Mouse (Mus musculus) neural tube, embryonic 15.5 days (tissue): ENCODE measurements around the gene Gm49337. TPM values are rescaled to one million over a fixed set of nuclear protein-coding genes. Genes with fewer than 3 reads are reported as not detected.

ENCODE experiments used
- ATAC-seq: fragments of 200-750 bp; cut with Nextera tagmentation; 2 replicates; pipeline ENCODE4 v1.8.0; 2017; ENCODE audit warnings: mild to moderate bottlenecking, moderate TSS enrichment, moderate library complexity; ENCODE audit not compliant: low FRiP score
- H3K27ac ChIP-seq: fragments of 300-500 bp; sonication (generic); replicated peaks from 2 replicates; pipeline ENCODE4 v1.5.1; 2015; ENCODE audit warnings: mild to moderate bottlenecking, inconsistent platforms
- H3K27me3 ChIP-seq: fragments of 300-500 bp; sonication (generic); replicated peaks from 2 replicates; pipeline ENCODE4 v1.6.1; 2015; ENCODE audit warnings: inconsistent platforms
- H3K36me3 ChIP-seq: fragments of 300-500 bp; sonication (generic); 2 replicates; pipeline ENCODE4 v1.6.1; 2015; ENCODE audit warnings: inconsistent platforms
- H3K4me1 ChIP-seq: fragments of 300-500 bp; sonication (generic); 2 replicates; pipeline ENCODE4 v1.6.1; 2015; ENCODE audit warnings: inconsistent platforms
- H3K4me2 ChIP-seq: fragments of 300-500 bp; sonication (generic); 2 replicates; pipeline ENCODE4 v1.6.1; 2015; ENCODE audit warnings: inconsistent platforms, mild to moderate bottlenecking, moderate library complexity
- H3K4me3 ChIP-seq: fragments of 300-500 bp; sonication (generic); replicated peaks from 2 replicates; pipeline ENCODE4 v1.5.1; 2015; ENCODE audit warnings: mild to moderate bottlenecking, inconsistent platforms
- H3K9ac ChIP-seq: fragments of 300-500 bp; sonication (generic); replicated peaks from 2 replicates; pipeline ENCODE4 v1.6.1; 2015; ENCODE audit warnings: mild to moderate bottlenecking, inconsistent platforms
- H3K9me3 ChIP-seq: fragments of 300-500 bp; sonication (generic); replicated peaks from 2 replicates; pipeline ENCODE4 v1.6.1; 2016; ENCODE audit warnings: inconsistent platforms
- WGBS: fragments of 180-500 bp; shearing (Covaris S2); methylation state at CpG from one replicate; pipeline ENCODE4 v1.1.7; 2015; ENCODE audit warnings: mixed read lengths; 5-methylcytosine and 5-hydroxymethylcytosine counted together
- polyA plus RNA-seq: library from polyadenylated mRNA; unstranded; fragments of >200 nt; fragmentation: Nextera tagmentation; extraction: Ambion mirVana; gene quantifications from 2 replicates; pipeline ENCODE4 v1.2.1, GENCODE M21; 2015

Gm49337 gene
- polyA plus RNA-seq, 1 experiment from 2014 or later, result not detected

- WGBS, result 75% methylated on average over 8 of the region's 8 CpGs
- no peak overlapping the region for H3K4me3 ChIP-seq
Observed at GRCm38 (mm10) chr4:116165708-116166407, 7.3 kb upstream of the Gm49337 start.

DNA sequence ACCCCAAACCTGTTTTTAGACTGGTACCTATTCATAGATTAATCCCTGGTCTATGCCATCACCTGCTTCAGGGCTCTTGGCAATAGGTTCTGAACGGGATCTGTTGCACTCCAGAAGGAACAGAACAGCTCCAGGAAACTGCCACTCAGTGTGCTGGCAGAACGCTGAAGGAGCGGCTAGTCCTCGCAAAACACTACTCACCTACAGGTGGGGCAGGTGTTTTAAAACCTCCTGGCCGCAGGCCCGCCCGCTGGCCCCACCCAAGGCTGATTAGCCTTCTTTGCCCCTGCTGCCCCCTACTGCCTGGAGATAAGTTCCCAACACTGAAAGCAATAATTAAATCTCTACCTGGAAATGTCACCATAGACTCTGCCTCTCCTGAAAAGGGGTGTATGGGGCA lies 5.8 kb upstream of the Gm49337 start, which contains the start of gene Tspan1:
Gene Tspan1 (minus strand): TSS at position 198 of the 400 bp plus-strand sequence.
- Histone ChIP-seq H3K4me3 (no peak within 1 kb of the TSS), H3K9me3 (no peaks in the 10 kb centered on the region), H3K27me3 (no peaks in the 10 kb centered on the region), H3K4me1 (no peaks in the 10 kb centered on the region), H3K9ac (no peak within 1 kb of the TSS), H3K36me3 (no peaks in the 10 kb centered on the region), H3K27ac (no peak within 1 kb of the TSS), H3K4me2 (no peak within 1 kb of the TSS)
- WGBS, result 40% methylated on average over 7 of the region's 7 CpGs
- no peak for ATAC-seq

More at GRCm38 (mm10) chr4:116165708-116166407, 7.3 kb upstream of the Gm49337 start:
- no peak overlapping the region for H3K4me2 ChIP-seq
- 0 out of 2 replicates have a peak, but pooled peaks cover 3% of the 10 kb centered on the region for H3K36me3 ChIP-seq
- H3K27ac ChIP-seq, result no peak overlapping the region
- H3K4me1 ChIP-seq, result no peaks in the 10 kb centered on the region
- H3K27me3 ChIP-seq, result no peaks in the 10 kb centered on the region
- H3K9ac ChIP-seq, result no peak overlapping the region
- H3K9me3 ChIP-seq, result no peaks in the 10 kb centered on the region
- ATAC-seq, result no peak

DNA sequence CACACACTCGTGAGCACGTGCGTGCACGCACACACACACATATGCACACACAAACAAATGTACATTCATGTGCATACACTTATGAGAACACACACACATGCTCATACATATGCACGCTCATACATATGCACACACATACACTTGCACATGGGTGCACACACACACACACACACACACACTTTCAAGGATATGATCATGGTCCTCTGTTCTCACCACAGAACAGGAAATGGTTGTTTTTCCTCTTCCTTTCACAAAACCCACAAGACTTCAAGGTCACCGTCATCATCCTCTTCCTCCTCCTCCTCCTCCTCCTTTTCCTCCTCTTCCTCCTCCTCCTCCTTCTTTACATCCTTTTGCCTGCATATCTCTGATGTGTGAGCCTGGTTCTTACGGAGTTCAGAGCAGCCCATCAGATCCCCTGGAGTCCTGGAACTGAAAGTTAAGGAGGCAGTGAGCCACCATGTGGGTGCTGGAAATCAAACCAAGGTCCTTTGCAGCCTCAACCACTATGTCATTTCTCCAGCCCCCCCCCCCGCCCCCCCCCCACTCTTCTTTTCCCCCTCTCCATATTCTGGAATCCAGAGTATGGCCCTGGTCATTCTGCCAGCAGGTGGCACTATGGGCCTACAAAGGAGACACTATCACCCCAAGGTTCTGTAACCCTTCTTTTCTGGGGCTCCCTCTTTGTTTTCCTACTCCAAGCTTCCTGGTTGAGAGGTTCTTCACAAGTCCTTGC lies 4.4 kb upstream of the Gm49337 start:
- 84% methylated on average over 7 of the region's 8 CpGs for WGBS
- Histone ChIP-seq H3K27me3 (no peaks in the 10 kb centered on the region), H3K36me3 (no peaks in the 10 kb centered on the region), H3K4me2 (no peak overlapping the region), H3K4me3 (no peak overlapping the region), H3K27ac (no peak overlapping the region), H3K4me1 (no peaks in the 10 kb centered on the region), H3K9me3 (no peaks in the 10 kb centered on the region), H3K9ac (no peak overlapping the region)
- ATAC-seq, result peak; percentile 76; the same call in 1 of the 2 replicates

- WGBS, result 77% methylated on average over 3 of the region's 3 CpGs
- H3K9me3 ChIP-seq, result no peaks in the 10 kb centered on the region
- H3K4me3 ChIP-seq, result no peak overlapping the region
- no peaks in the 10 kb centered on the region for H3K27me3 ChIP-seq
- no peak overlapping the region for H3K4me2 ChIP-seq
- ATAC-seq, result no peak
- peaks cover under 1% of the 10 kb centered on the region; the same call in 1 of the 2 replicates for H3K4me1 ChIP-seq
- H3K9ac ChIP-seq, result no peak overlapping the region
- H3K36me3 ChIP-seq, result no peaks in the 10 kb centered on the region
- H3K27ac ChIP-seq, result no peak overlapping the region
Observed at GRCm38 (mm10) chr4:116169353-116169672, 3.9 kb upstream of the Gm49337 start.

DNA sequence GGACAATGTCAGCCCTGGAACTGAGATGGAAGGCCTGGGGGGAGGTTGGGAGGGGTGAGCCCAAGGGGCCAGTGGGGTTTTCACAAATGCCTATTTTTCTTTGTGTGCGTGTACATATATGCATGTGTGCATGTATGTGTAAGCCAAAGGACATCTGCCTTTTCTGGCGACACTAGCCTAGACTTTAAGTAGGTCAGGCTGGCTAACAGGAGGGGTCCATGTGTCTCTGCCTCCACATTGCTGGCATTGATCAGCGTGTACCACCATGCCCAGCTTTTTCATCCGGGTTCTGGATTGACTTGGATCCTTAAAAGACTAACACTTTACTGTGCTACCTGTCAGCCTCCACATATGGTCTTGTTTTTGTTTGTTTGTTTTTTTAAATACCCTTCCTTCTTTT lies 568 bp downstream of the Gm49337 start:
- Histone ChIP-seq H3K9ac (no peak overlapping the region), H3K4me2 (no peak overlapping the region), H3K9me3 (no peaks in the 10 kb centered on the region), H3K36me3 (no peaks in the 10 kb centered on the region), H3K27ac (no peak overlapping the region), H3K4me1 (peaks cover 24% of the 10 kb centered on the region), H3K4me3 (no peak overlapping the region), H3K27me3 (no peaks in the 10 kb centered on the region)
- ATAC-seq, result no peak
- 95% methylated on average over 4 of the region's 4 CpGs for WGBS

- H3K9ac ChIP-seq, result no peak overlapping the region
- 51% methylated on average over 6 of the region's 6 CpGs for WGBS
- H3K4me3 ChIP-seq, result no peak overlapping the region
- H3K9me3 ChIP-seq, result no peaks in the 10 kb centered on the region
- no peaks in the 10 kb centered on the region for H3K36me3 ChIP-seq
- H3K27me3 ChIP-seq, result no peaks in the 10 kb centered on the region
- no peak overlapping the region for H3K4me2 ChIP-seq
- H3K27ac ChIP-seq, result no peak overlapping the region
- peaks cover 24% of the 10 kb centered on the region for H3K4me1 ChIP-seq
- no peak for ATAC-seq
Observed at GRCm38 (mm10) chr4:116174466-116175116, 1.4 kb downstream of the Gm49337 start.

GRCm38 (mm10) chr4:116175136-116175535 lies 2.0 kb downstream of the Gm49337 start:
- H3K27ac ChIP-seq, result no peak overlapping the region
- no peak overlapping the region for H3K9ac ChIP-seq
- H3K4me3 ChIP-seq, result no peak overlapping the region
- no peaks in the 10 kb centered on the region for H3K9me3 ChIP-seq
- H3K4me2 ChIP-seq, result no peak overlapping the region
- no peak for ATAC-seq
- H3K4me1 ChIP-seq, result peaks cover 24% of the 10 kb centered on the region
- no peaks in the 10 kb centered on the region for H3K27me3 ChIP-seq
- no peaks in the 10 kb centered on the region for H3K36me3 ChIP-seq

DNA sequence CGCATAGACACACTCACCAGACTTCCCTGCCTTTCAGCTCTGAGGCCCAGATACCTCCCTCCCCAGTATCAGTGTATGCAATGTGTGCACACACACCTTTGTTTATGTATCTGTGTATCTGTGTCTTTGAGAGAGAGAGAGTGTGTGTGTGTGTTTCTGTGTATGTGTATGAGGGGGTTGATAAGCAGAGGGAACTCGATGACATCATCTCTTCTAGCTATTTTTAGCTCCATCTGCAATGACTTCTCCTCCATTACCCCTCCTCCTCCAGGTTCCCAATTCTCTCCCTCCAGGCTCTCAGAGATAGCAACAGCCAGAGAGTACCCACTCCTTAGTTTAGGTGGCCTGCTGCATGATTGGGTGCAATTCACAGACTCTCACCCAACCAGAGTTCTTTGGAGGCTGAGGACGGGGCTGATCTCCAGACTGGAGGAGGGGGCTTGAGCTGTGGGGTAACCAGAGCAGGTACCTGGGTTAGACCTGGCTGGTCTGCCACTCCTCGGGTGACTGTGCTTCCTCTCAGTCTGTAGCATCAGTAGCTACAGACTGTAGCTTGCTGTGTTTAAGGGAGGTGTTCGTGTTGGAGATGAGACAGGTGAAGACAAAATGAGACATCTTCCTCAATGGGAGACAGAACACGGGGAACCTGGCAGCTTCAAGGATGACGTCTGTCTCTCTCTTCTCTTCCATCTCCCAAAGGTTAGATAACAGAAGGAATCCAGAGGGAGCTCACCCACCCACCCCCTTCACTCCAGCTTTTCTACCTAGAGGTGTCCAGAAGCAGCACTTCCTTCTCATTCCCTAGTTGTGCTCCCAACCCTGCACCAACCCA lies 2.7 kb downstream of the Gm49337 start:
- peak; percentile 46; the same call in 1 of the 2 replicates for ATAC-seq
- H3K9ac ChIP-seq, result 0 out of 2 replicates have a peak overlapping the region, but pooled peaks have one; percentile 24
- no peak overlapping the region for H3K4me2 ChIP-seq

DNA sequence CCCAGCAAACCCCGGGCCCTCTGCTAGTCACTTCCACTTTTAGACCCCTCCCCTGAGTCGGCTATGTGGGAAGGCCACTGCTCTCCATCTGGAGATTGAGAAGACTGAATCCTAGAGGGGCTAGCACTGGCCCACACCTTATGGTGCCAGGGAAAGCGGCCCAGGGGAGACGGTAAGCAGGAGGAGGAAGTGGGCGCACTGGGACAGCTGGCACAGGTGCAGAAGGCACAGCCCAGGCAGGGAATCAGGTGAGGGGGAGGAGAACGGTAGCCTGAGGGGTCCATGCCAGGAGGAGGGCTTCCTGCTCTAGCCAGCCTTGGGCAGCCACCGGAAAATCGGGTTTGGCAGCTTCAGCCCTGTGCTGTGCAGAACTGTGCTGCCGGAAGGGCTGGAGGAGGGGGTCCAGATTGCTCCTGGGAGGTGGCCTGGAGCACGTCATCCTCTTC lies 3.4 kb downstream of the Gm49337 start:
- peaks cover 24% of the 10 kb centered on the region for H3K4me1 ChIP-seq
- H3K9ac ChIP-seq, result no peak overlapping the region
- no peaks in the 10 kb centered on the region for H3K9me3 ChIP-seq
- H3K4me3 ChIP-seq, result 0 out of 2 replicates have a peak overlapping the region, but pooled peaks have one; percentile 3
- ATAC-seq, result peak; percentile 77
- H3K27me3 ChIP-seq, result no peaks in the 10 kb centered on the region
- peak overlapping the region; percentile 45; the same call in 1 of the 2 replicates for H3K27ac ChIP-seq
- H3K36me3 ChIP-seq, result no peaks in the 10 kb centered on the region
- WGBS, result 24% methylated on average over 10 of the region's 10 CpGs
- peak overlapping the region; percentile 45 for H3K4me2 ChIP-seq

More for the DNA sequence above, 2.7 kb downstream of the Gm49337 start:
- peak overlapping the region; percentile 45; the same call in 1 of the 2 replicates for H3K27ac ChIP-seq
- H3K9me3 ChIP-seq, result no peaks in the 10 kb centered on the region
- no peak overlapping the region for H3K4me3 ChIP-seq
- WGBS, result 75% methylated on average over 7 of the region's 7 CpGs
- H3K36me3 ChIP-seq, result no peaks in the 10 kb centered on the region
- no peaks in the 10 kb centered on the region for H3K27me3 ChIP-seq
- H3K4me1 ChIP-seq, result peaks cover 24% of the 10 kb centered on the region

DNA sequence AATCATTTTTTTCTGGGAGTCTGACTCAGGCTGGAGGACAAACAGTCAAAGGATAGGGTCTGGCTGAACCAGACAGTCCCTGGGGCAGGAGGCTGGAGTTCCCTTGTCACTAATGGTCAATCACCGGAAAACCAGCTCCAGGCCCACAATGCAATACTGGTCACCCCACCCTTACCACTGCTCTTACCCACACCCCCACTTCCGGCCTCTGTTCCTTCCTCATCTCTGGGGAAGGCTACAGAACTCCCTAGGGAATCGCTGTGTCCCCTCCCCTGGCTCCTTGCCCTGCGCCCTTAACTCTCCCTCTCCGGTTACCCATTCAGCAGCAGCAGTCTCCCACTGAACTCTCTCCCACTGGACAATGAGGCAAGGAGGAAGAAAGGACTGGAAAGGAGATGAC lies 4.0 kb downstream of the Gm49337 start:
- Histone ChIP-seq H3K9ac (no peak overlapping the region), H3K9me3 (no peaks in the 10 kb centered on the region), H3K4me1 (peaks cover 24% of the 10 kb centered on the region), H3K36me3 (no peaks in the 10 kb centered on the region), H3K27me3 (no peaks in the 10 kb centered on the region), H3K4me2 (peak overlapping the region; percentile 45), H3K27ac (peak overlapping the region; percentile 49; the same call in 1 of the 2 replicates), H3K4me3 (no peak overlapping the region)
- WGBS, result 27% methylated on average over 5 of the region's 5 CpGs
- no peak for ATAC-seq

GRCm38 (mm10) chr4:116182079-116182478 lies 8.9 kb downstream of the Gm49337 start:
- 46% methylated on average over 3 of the region's 3 CpGs for WGBS
- no peak overlapping the region for H3K9ac ChIP-seq
- no peak overlapping the region for H3K4me2 ChIP-seq
- no peak overlapping the region for H3K27ac ChIP-seq
- H3K4me3 ChIP-seq, result no peak overlapping the region
- 0 out of 2 replicates have a peak, but pooled peaks cover 2% of the 10 kb centered on the region for H3K4me1 ChIP-seq
- no peaks in the 10 kb centered on the region for H3K9me3 ChIP-seq
- no peaks in the 10 kb centered on the region for H3K27me3 ChIP-seq
- ATAC-seq, result no peak
- no peaks in the 10 kb centered on the region for H3K36me3 ChIP-seq
